Mouse (Mus musculus) limb, embryonic 10.5 days (tissue): ENCODE measurements around the gene Pin1. TPM values are rescaled to one million over a fixed set of nuclear protein-coding genes. Genes with fewer than 3 reads are reported as not detected.

Experiments used
- polyA plus RNA-seq: library from polyadenylated mRNA; unstranded; fragments of >200 nt; fragmentation: Nextera tagmentation; extraction: Ambion mirVana; gene quantifications from 2 replicates; pipeline ENCODE4 v1.2.1, GENCODE M21; 2016

Gene Pin1
- polyA plus RNA-seq, 1 experiment from 2014 or later: 82.8 TPM

Other genes with a start within 250 kb of the Pin1 start
- 21.1 and 26.7 TPM in 2 replicates for gene Zfp26, start 191.9 kb upstream of the Pin1 start, polyA plus RNA-seq
- gene Zfp426, start 159.3 kb upstream of the Pin1 start, polyA plus RNA-seq: 17.7 and 23.6 TPM in 2 replicates
- gene Zfp266, start 130.7 kb upstream of the Pin1 start, polyA plus RNA-seq: 128 and 162 TPM in 2 replicates
- 14.2 and 16.3 TPM in 2 replicates for gene Zfp846, start 70.8 kb upstream of the Pin1 start, polyA plus RNA-seq
- gene Ubl5, start 9.2 kb upstream of the Pin1 start, polyA plus RNA-seq: 330 TPM in 2 replicates
- gene Fbxl12, start 7.3 kb upstream of the Pin1 start, polyA plus RNA-seq: 21.5 and 21.6 TPM in 2 replicates
- 1.5 and 3.2 TPM in 2 replicates for gene Olfm2, start 94.3 kb downstream of the Pin1 start, polyA plus RNA-seq
- 0.06 and 0.13 TPM in 2 replicates for gene Col5a3, start 163.0 kb downstream of the Pin1 start, polyA plus RNA-seq
- not detected in 2 replicates for gene Rdh8, start 166.4 kb downstream of the Pin1 start, polyA plus RNA-seq
- gene A230050P20Rik, start 216.5 kb downstream of the Pin1 start, polyA plus RNA-seq: 1.7 and 1.8 TPM in 2 replicates
- 2.4 and 2.9 TPM in 2 replicates for gene Angptl6, start 227.6 kb downstream of the Pin1 start, polyA plus RNA-seq
- 103 and 121 TPM in 2 replicates for gene Ppan, start 236.1 kb downstream of the Pin1 start, polyA plus RNA-seq
- 415 and 453 TPM in 2 replicates for gene Eif3g, start 246.5 kb downstream of the Pin1 start, polyA plus RNA-seq